Mouse (Mus musculus) forelimb bud, embryonic 11.5 days (tissue): ENCODE results near the gene Fxr2.
"Not testable (repeated sequence)": the region's sequence is repeated elsewhere in the genome, so short reads cannot be mapped to it uniquely, and the experiment has no call there.

Experiments
- DNase-seq: peaks from one replicate; pipeline ENCODE4 v3.0.0-alpha.2; 2012; ENCODE audit warnings: low read depth, low spot score

Fxr2 gene

DNA sequence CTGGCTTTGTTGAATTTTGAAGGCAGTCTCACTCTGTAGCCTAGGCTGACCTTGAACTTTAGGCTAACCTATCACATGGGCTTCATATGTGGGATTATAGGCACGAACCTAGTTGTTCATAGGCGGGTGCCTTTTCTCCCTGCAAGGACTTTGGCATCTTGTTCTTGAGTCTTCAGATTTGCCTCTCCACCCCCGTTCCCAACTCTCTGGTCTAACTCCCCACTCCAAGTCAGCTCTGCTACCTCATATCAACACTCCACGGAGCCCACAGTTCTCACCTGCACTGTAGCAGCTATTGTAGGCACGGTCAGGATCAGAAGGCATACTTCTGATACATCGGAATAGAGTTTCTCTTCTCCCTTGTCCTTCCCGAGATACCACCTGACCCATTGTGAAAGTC lies 50.8 kb downstream of the Fxr2 start:
- no peak for DNase-seq

- DNase-seq = no peak
Measured at GRCm38 (mm10) chr11:69684128-69684745, 51.4 kb downstream of the Fxr2 start.

GRCm38 (mm10) chr11:69684936-69685335 lies 52.1 kb downstream of the Fxr2 start:
- DNase-seq = no peak

- DNase-seq = no peak
Measured at GRCm38 (mm10) chr11:69685526-69686148, 52.8 kb downstream of the Fxr2 start, which contains the start of gene Tnfsf13. Gene Tnfsf13, minus strand, starts transcription at chr11:69685784.

- DNase-seq = no peak
Measured at GRCm38 (mm10) chr11:69686377-69686776, 53.6 kb downstream of the Fxr2 start.

GRCm38 (mm10) chr11:69687061-69687460 lies 54.3 kb downstream of the Fxr2 start:
- no peak for DNase-seq

DNA sequence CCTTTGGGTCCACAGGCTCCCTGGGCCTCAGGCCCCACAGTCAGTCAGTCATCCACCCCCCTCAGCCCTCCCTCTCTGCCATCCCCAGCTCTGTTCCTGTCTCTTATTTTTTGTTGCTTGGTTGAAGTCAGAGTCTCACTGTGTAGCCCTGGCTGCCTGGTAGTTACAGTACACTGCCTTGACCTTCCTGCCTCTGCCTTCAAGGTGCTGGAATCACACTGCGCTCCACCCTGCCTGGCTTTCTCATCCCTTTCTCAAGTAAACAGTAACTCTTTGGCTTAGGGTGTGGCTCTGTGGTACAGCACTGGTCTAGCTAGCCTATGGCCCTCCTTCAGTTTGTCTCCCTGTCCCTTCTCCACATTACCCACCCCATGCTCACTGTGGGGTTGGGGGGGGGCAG lies 57.1 kb downstream of the Fxr2 start:
- no peak for DNase-seq

GRCm38 (mm10) chr11:69692196-69692811 lies 59.5 kb downstream of the Fxr2 start:
- DNase-seq = no peak

- no peak for DNase-seq
Measured at GRCm38 (mm10) chr11:69692863-69693262, 60.1 kb downstream of the Fxr2 start.

GRCm38 (mm10) chr11:69693421-69693965 lies 60.7 kb downstream of the Fxr2 start:
- no peak for DNase-seq

- DNase-seq = no peak
Measured at GRCm38 (mm10) chr11:69695046-69695360, 62.2 kb downstream of the Fxr2 start.

DNA sequence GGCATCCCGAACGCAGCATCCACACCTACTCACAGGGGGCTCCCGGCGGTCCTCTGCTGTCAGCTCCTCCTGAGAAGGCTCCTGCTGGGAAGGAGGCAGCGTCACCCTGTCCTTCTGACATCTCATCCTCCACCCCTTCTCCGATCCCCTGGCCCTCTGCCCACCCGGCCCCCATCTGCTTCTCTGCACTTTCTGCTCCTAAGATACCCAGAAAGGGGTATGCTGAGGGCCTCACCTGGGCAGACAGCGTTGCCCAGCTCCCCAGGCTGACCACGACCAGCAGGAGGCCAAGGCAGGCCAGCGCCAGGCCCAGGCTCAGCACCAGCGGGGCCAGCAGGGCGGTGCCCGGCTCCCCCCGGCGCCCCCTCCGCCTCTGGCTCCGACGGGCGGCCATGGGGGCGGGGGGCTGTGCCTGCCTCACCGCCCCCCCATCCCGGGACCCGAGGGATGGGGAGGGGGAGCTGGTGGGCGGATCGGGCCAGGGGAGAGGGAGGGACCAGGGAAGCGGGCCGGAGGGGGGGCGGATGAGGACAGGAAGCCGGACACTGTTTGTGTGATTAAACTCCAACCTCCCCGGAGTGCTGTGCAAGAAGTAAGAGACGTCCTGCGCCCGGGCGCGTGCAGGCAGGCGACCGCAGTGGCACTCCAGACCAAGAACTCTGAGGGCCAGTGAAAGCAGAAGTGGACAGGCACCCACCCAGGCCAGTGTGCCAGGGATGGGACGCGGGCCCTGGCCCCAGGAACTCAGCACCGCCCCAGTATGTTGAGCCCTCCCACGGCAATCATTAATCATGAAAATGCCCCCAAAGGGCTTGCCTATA lies 62.8 kb downstream of the Fxr2 start, which contains the start of the genes Tnfsf12 and Tnfsfm13:
Gene Tnfsf12 (minus strand): TSS at position 489 of the 821 bp plus-strand sequence.
Gene Tnfsfm13 (minus strand): TSS at position 738 of the 821 bp plus-strand sequence.
- no peak for DNase-seq

DNA sequence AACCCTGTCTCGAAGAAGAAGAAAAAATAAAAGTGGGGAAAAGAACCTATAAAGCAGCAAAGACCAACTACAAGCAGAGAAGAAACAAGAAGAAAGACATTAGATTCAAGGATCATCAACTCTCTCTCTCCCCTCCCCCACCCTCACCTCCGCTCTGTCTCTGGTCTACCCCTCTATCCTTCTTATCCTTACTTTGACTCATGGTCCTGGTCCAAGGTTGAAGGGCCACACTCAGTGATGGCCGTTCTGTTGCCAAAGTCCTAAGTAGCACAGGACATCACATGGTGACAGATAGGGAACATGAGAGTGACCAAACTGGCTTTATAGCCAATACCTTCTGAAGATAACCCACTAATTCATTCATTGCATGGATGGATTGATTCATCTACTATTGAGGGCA lies 64.6 kb downstream of the Fxr2 start:
- DNase-seq = no peak

DNA sequence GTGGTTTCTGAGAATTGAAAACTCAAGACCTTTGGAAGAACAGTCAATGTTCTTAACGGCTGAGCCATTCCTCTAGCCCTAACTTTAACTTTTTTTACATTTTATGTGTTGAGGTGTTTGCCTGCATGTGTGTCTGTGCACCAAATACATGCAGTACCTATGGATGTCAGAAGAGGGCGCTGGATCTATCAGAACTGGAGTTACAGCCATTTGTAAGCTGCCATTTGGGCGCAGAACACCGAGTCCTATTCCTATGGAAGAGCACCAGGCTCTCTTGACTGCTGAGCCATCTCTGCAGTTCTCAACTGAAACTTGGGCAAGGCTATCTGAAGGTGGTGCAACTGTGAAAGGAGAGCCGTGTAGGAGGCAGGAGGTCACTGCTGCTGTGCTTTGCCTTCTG lies 65.8 kb downstream of the Fxr2 start:
- no peak for DNase-seq

DNA sequence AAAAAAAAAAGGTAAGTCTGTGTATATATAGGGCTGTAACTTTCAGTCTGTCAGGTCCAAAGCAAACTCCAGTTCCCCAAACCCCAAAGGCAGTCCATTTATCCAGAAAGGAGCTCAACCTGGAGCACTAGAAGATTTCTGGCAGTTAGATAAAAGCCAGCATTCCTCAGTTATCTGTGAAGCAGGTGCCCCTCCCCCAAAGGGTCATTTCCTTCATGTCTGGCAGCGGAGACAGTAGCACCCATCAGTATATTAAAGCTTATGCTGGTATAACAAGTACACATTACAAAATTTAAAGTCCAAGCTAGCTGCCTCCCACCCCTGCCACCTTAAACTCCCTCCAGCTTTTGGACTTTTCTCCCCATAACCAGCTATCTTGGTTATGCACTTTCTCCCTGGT lies 66.8 kb downstream of the Fxr2 start:
- DNase-seq = no peak

- not testable (repeated sequence) for DNase-seq
Measured at GRCm38 (mm10) chr11:69702886-69703285, 70.1 kb downstream of the Fxr2 start.
